Mouse (Mus musculus) stomach, postnatal 0 days (tissue): ENCODE measurements around the gene Gm4969.

Source experiments
- CTCF ChIP-seq: IDR thresholded peaks from 2 replicates; pipeline ENCODE4 v1.5.1; 2016; ENCODE audit warnings: antibody characterized with exemption, low read depth, mild to moderate bottlenecking, moderate library complexity
- EP300 ChIP-seq: optimal IDR thresholded peaks from 2 replicates; pipeline ENCODE3; 2016; ENCODE audit warnings: antibody characterized with exemption

DNA sequence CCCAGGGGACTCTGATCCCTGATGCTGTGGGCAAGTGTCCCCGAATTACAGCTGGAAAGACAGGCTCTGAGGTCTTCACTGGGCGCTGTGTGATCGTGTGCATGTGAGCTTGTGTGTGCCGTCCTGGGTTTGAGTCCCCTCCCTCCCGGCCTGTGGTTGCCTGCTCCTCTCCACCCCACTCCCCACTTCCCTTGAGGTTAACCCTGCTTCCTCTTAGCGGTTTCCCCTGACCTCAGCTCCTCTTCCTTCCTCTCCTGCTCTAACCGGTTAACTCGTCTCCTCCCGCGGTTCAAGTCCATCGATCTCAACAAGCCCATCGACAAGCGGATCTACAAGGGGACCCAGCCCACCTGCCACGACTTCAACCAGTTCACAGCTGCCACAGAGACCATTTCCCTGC, 40.4 kb downstream of the Gm4969 start:
- TF ChIP-seq CTCF (no peak), EP300 (no peak)
